Mouse (Mus musculus): ENCODE data around the gene Dnaaf2. TPM values are rescaled to one million over a fixed set of nuclear protein-coding genes. Genes with fewer than 3 reads are reported as not detected.

Dnaaf2 gene
- total RNA-seq (2023), result 3.7 TPM

GRCm38 (mm10) chr12:69198164-69198535, at the start of gene Dnaaf2:
Gene Dnaaf2 (minus strand): TSS chr12:69198429.

GRCm38 (mm10) chr12:69240876-69241275, 42.6 kb upstream of the Dnaaf2 start, which contains the start of gene Klhdc1:
Gene Klhdc1 (plus strand): TSS chr12:69241176.

GRCm38 (mm10) chr12:69227776-69228466, 29.7 kb upstream of the Dnaaf2 start, which contains the start of gene Pole2:
Gene Pole2 (minus strand): TSS chr12:69228195.

GRCm38 (mm10) chr12:69204052-69204833, 6.0 kb upstream of the Dnaaf2 start, which contains the start of gene Gm49384:
Gene Gm49384 (minus strand): TSS chr12:69204267.

GRCm38 (mm10) chr12:69196444-69197377, 1.5 kb downstream of the Dnaaf2 start, which contains the start of gene Gm49383:
Gene Gm49383 (minus strand): TSS chr12:69197104.

GRCm38 (mm10) chr12:69183583-69184308, 14.5 kb downstream of the Dnaaf2 start, which contains the start of the genes Rpl36al and Mgat2:
Gene Rpl36al (minus strand): TSS chr12:69184083.
Gene Mgat2 (plus strand): TSS chr12:69184157.

GRCm38 (mm10) chr12:69168461-69169106, 29.6 kb downstream of the Dnaaf2 start, which contains the start of gene Lrr1:
Gene Lrr1 (plus strand): TSS chr12:69168814.

GRCm38 (mm10) chr12:69158765-69159577, 39.3 kb downstream of the Dnaaf2 start, which contains the start of gene Rps29:
Gene Rps29 (minus strand): TSS chr12:69159186.

Other genes starting within 250 kb of the Dnaaf2 start
- 6,866 TPM for gene Rps29, start 39.2 kb downstream of the Dnaaf2 start, total RNA-seq (2023)
- 0.38 TPM for gene Lrr1, start 29.6 kb downstream of the Dnaaf2 start, total RNA-seq (2023)
- 497 TPM for gene Rpl36al, start 14.3 kb downstream of the Dnaaf2 start, total RNA-seq (2023)
- 36.3 TPM for gene Mgat2, start 14.3 kb downstream of the Dnaaf2 start, total RNA-seq (2023)
- 10.1 TPM for gene Gm49383, start 1.3 kb downstream of the Dnaaf2 start, total RNA-seq (2023)
- gene Gm49384, start 5.8 kb upstream of the Dnaaf2 start, total RNA-seq (2023), result 6.2 TPM
- gene Pole2, start 29.8 kb upstream of the Dnaaf2 start, total RNA-seq (2023), result 17.5 TPM
- gene Klhdc1, start 42.7 kb upstream of the Dnaaf2 start, total RNA-seq (2023), result 36.6 TPM
- 90.6 TPM for gene Klhdc2, start 98.3 kb upstream of the Dnaaf2 start, total RNA-seq (2023)
- gene Nemf, start 158.7 kb upstream of the Dnaaf2 start, total RNA-seq (2023), result 112 TPM
- gene Arf6, start 173.7 kb upstream of the Dnaaf2 start, total RNA-seq (2023), result 245 TPM
- gene Gm9887, start 174.0 kb upstream of the Dnaaf2 start, total RNA-seq (2023), result 2.4 TPM

All from CD4-positive naive resting alpha-beta T cell, adult 57 days (primary cell).